Mouse (Mus musculus) cerebellum, adult 2 months (tissue): Measurements from ENCODE around the gene Oasl1.

Experiments
- CTCF ChIP-seq: fragments of 200-500 bp; IDR thresholded peaks from 2 replicates; pipeline ENCODE4 v1.5.1; 2011; ENCODE audit warnings: low read depth, mild to moderate bottlenecking, control low read depth, low read length, moderate library complexity, borderline replicate concordance; ENCODE audit not compliant: insufficient read depth
- POLR2A ChIP-seq: fragments of 200-500 bp; IDR thresholded peaks from 2 replicates; pipeline ENCODE4 v1.6.1; 2011; ENCODE audit warnings: low read length, control low read depth, borderline replicate concordance; ENCODE audit not compliant: insufficient read depth

DNA sequence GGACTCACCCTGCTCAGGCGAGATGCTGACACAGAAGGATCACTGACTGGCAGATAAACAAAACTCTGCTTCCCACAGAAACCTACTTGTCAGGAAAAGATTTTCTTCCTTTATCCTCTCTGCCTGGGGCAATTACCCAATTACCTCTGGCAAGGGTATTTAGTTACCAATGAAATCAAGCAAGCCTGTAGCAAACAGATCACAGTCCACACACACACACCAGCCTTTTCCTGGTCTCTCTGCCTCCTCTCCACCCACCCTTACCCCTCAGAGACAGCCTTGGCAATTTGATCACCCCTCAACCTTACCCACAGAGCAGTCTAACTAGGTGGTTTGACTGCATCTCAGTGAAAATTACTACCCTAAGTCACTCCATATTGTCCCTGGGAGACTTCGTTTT is 34.0 kb upstream of the Oasl1 start:
- no peak for TF ChIP-seq CTCF
- TF ChIP-seq POLR2A = no peak
